ENCODE assay signal across 23 mouse cellular contexts in genomic region chr1:188269071-188269470, GRCm38 (mm10). TPM values are rescaled to one million over a fixed set of nuclear protein-coding genes. Genes with fewer than 3 reads are reported as not detected.
DNase-seq lines count a peak whose midpoint lies in the region; ATAC-seq and TF ChIP-seq lines count a peak whose summit lies in the region.
"Had no signal": no experiment of that assay in that cellular context is flagged by ENCODE, and none has a peak within 500 bp of the region (broad histone marks: within the 10 kb centered on the region; RNA-seq: fewer than 3 reads in every experiment).

No protein-coding gene starts in this region.

- H3K4me3 ChIP-seq in forebrain, embryonic 11.5 days (ENCODE audit: low read depth, low read length): no peak overlapping the region
- H3K4me3 ChIP-seq in forebrain, embryonic 10.5 days: no peak overlapping the region
- no peak overlapping the region for H3K4me3 ChIP-seq in forebrain, embryonic 16.5 days (replicated peaks; ENCODE audit: low read length)
- H3K4me3 ChIP-seq in liver, postnatal 0 days (ENCODE audit: low read depth, low read length): no peak overlapping the region
- H3K4me3 ChIP-seq: heart, adult 2 months; heart, embryonic 10.5 days; heart, embryonic 13.5 days had no signal

- H3K9ac ChIP-seq in forebrain, embryonic 11.5 days (ENCODE audit: low read length): no peak overlapping the region
- H3K9ac ChIP-seq in forebrain, embryonic 16.5 days (replicated peaks; ENCODE audit: low read depth, low read length): no peak overlapping the region
- no peak overlapping the region for H3K9ac ChIP-seq in liver, postnatal 0 days (replicated peaks)
- H3K9ac ChIP-seq: heart, embryonic 13.5 days; hindbrain, embryonic 14.5 days had no signal

- no peak overlapping the region for H3K27ac ChIP-seq in forebrain, embryonic 11.5 days (ENCODE audit: low read depth, low read length)
- H3K27ac ChIP-seq in forebrain, embryonic 10.5 days: no peak overlapping the region
- no peak overlapping the region for H3K27ac ChIP-seq in forebrain, embryonic 16.5 days (ENCODE audit: low read length)
- no peak overlapping the region for H3K27ac ChIP-seq in liver, postnatal 0 days (ENCODE audit: low read depth)
- H3K27ac ChIP-seq: heart, adult 2 months; heart, embryonic 10.5 days; heart, embryonic 13.5 days; hindbrain, embryonic 14.5 days; hindbrain, postnatal 0 days had no signal

- TF ChIP-seq EP300 in liver, postnatal 0 days (IDR thresholded peaks at IDR 0.05; ENCODE audit: low read depth): no peak

- no peaks in the 10 kb centered on the region for H3K27me3 ChIP-seq in forebrain, embryonic 11.5 days (ENCODE audit: control insufficient read depth, insufficient read depth, low read length)
- H3K27me3 ChIP-seq in forebrain, embryonic 10.5 days (ENCODE audit: poor library complexity, severe bottlenecking): peaks cover 9% of the 10 kb centered on the region; the same call in 1 of the 2 replicates
- 0 out of 2 replicates have a peak, but pooled peaks cover 4% of the 10 kb centered on the region for H3K27me3 ChIP-seq in forebrain, embryonic 16.5 days (replicated peaks; ENCODE audit: control insufficient read depth, insufficient read depth, low read length)
- no peaks in the 10 kb centered on the region for H3K27me3 ChIP-seq in liver, postnatal 0 days (ENCODE audit: insufficient read depth, low read length)
- H3K27me3 ChIP-seq: heart, embryonic 13.5 days had no signal

- WGBS in forebrain, embryonic 11.5 days: 52% methylated on average over 6 of the region's 6 CpGs
- 67% methylated on average over 6 of the region's 6 CpGs for WGBS in forebrain, embryonic 10.5 days
- WGBS in forebrain, embryonic 16.5 days: 9% methylated on average over 6 of the region's 6 CpGs
- 79% methylated on average over 6 of the region's 6 CpGs for WGBS in liver, postnatal 0 days (ENCODE audit: insufficient replicate concordance)

- TF ChIP-seq CTCF in liver, postnatal 0 days (IDR thresholded peaks at IDR 0.05; ENCODE audit: low read depth): no peak

- no peaks in the 10 kb centered on the region for H3K9me3 ChIP-seq in forebrain, embryonic 11.5 days (ENCODE audit: control insufficient read depth, low read length)
- no peaks in the 10 kb centered on the region for H3K9me3 ChIP-seq in forebrain, embryonic 10.5 days
- H3K9me3 ChIP-seq in forebrain, embryonic 16.5 days (ENCODE audit: control insufficient read depth, low read length): no peaks in the 10 kb centered on the region
- H3K9me3 ChIP-seq in liver, postnatal 0 days (ENCODE audit: low read length): no peaks in the 10 kb centered on the region
- H3K9me3 ChIP-seq: heart, embryonic 10.5 days; heart, embryonic 13.5 days had no signal

- H3K4me1 ChIP-seq in forebrain, embryonic 11.5 days (replicated peaks; ENCODE audit: control insufficient read depth, insufficient read depth, low read length): no peaks in the 10 kb centered on the region
- no peaks in the 10 kb centered on the region for H3K4me1 ChIP-seq in forebrain, embryonic 10.5 days
- 0 out of 2 replicates have a peak, but pooled peaks cover 2% of the 10 kb centered on the region for H3K4me1 ChIP-seq in forebrain, embryonic 16.5 days (replicated peaks; ENCODE audit: control insufficient read depth, insufficient read depth, low read length)
- no peaks in the 10 kb centered on the region for H3K4me1 ChIP-seq in liver, postnatal 0 days (ENCODE audit: insufficient read depth)

- ATAC-seq in forebrain, embryonic 11.5 days (replicated peaks; ENCODE audit: low FRiP score): peak; percentile 64
- ATAC-seq in forebrain, embryonic 16.5 days: peak; percentile 43; the same call in 1 of the 2 replicates
- ATAC-seq in liver, postnatal 0 days: no peak
- ATAC-seq: activated CD4-positive, CD25-positive, alpha-beta regulatory T cell, adult 4 months; hindbrain, postnatal 0 days; inflammation-experienced regulatory T-cells, adult 6 months had no signal

- no peak overlapping the region for H3K4me2 ChIP-seq in forebrain, embryonic 11.5 days (ENCODE audit: low read depth, low read length, severe bottlenecking)
- no peak overlapping the region for H3K4me2 ChIP-seq in forebrain, embryonic 16.5 days (ENCODE audit: low read length)
- no peak overlapping the region for H3K4me2 ChIP-seq in liver, postnatal 0 days (ENCODE audit: low read depth, low read length)
- H3K4me2 ChIP-seq: heart, embryonic 13.5 days; hindbrain, embryonic 14.5 days had no signal

- H3K36me3 ChIP-seq in forebrain, embryonic 11.5 days (ENCODE audit: control insufficient read depth, insufficient read depth, low read length): no peaks in the 10 kb centered on the region
- H3K36me3 ChIP-seq in forebrain, embryonic 10.5 days (replicated peaks): no peaks in the 10 kb centered on the region
- H3K36me3 ChIP-seq in forebrain, embryonic 16.5 days (ENCODE audit: control insufficient read depth, insufficient read depth): no peaks in the 10 kb centered on the region
- H3K36me3 ChIP-seq in liver, postnatal 0 days (replicated peaks; ENCODE audit: insufficient read depth, low read length): no peaks in the 10 kb centered on the region
- H3K36me3 ChIP-seq: heart, embryonic 10.5 days; heart, embryonic 13.5 days had no signal

- DNase-seq in forebrain, embryonic 11.5 days (ENCODE audit: low spot score): no peak
- no peak for DNase-seq in forebrain, embryonic 10.5 days (ENCODE audit: extremely low spot score, low spot score)
- peak; percentile 39 for DNase-seq in retina, postnatal 1 day
- no peak for DNase-seq in retina, embryonic 14.5 days (ENCODE audit: low spot score)
- DNase-seq in liver, postnatal 0 days: no peak
- DNase-seq in testis, postnatal 10 days (ENCODE audit: low spot score): no peak
- DNase-seq: adrenal gland, adult 8-10 months; adrenal gland, postnatal 25 days; cerebellum, adult 18-20 months; cerebellum, adult 9-10 months; cerebellum, postnatal 14 days; gastrocnemius, postnatal 10 days; gastrocnemius, postnatal 36 days; heart, adult 2 months; heart, postnatal 14 days; heart, postnatal 4 days had no signal

RNA-seq across cellular contexts. Expression of gene Ush2a, which starts 7.2 kb away (rescaled TPM):
- 0.12 and 0.15 TPM in 2 replicates for polyA plus RNA-seq in forebrain, embryonic 11.5 days (2014; fragmentation: Nextera tagmentation; extraction: Ambion mirVana)
- polyA plus RNA-seq in forebrain, embryonic 10.5 days (2016; fragmentation: Nextera tagmentation; extraction: Ambion mirVana): 0.04 and 0.09 TPM in 2 replicates
- 0.05 and 0.32 TPM in 2 replicates for polyA plus RNA-seq in forebrain, embryonic 16.5 days (2015; fragmentation: Nextera tagmentation; extraction: Ambion mirVana)
- polyA plus RNA-seq in liver, postnatal 0 days (2015; fragmentation: Nextera tagmentation; extraction: Ambion mirVana): not detected in 2 replicates
- polyA plus RNA-seq: heart, adult 2 months had no signal
